Mouse (Mus musculus) CH12.LX (cell line): Measurements from ENCODE around the gene Evi5.

Source experiments
- CTCF ChIP-seq, 2 experiments: IDR thresholded peaks in 1 of 2; conservative IDR thresholded peaks in 1 of 2; 2 replicates each; pipeline ENCODE4 v1.5.1; 2011 to 2012; ENCODE audit warnings: low read depth in 2 of 2, low read length in 2 of 2, improper control_type of control experiment in 1 of 2, inconsistent platforms in 1 of 2, mild to moderate bottlenecking in 1 of 2, moderate library complexity in 1 of 2
- EP300 ChIP-seq: IDR thresholded peaks from 2 replicates; pipeline ENCODE4 v1.6.1; 2011; ENCODE audit warnings: low read length, improper control_type of control experiment
- IRF4 ChIP-seq: IDR thresholded peaks from 2 replicates; pipeline ENCODE4 v1.6.1; 2014; ENCODE audit warnings: low read depth, mild to moderate bottlenecking, inconsistent platforms, low read length, improper control_type of control experiment
- MAFK ChIP-seq: IDR thresholded peaks from 2 replicates; pipeline ENCODE4 v1.6.1; 2011; ENCODE audit warnings: low read length, improper control_type of control experiment; ENCODE audit not compliant: insufficient replicate concordance
- MAX ChIP-seq: IDR thresholded peaks from 2 replicates; pipeline ENCODE4 v1.6.1; 2011; ENCODE audit warnings: low read length, improper control_type of control experiment
- MEF2A ChIP-seq: IDR thresholded peaks from 2 replicates; pipeline ENCODE4 v1.6.1; 2014; ENCODE audit warnings: low read depth, mild to moderate bottlenecking, inconsistent platforms, low read length, improper control_type of control experiment, borderline replicate concordance
- MXI1 ChIP-seq: IDR thresholded peaks from 2 replicates; pipeline ENCODE4 v1.6.1; 2011; ENCODE audit warnings: mild to moderate bottlenecking, low read depth, low read length, improper control_type of control experiment
- MYC ChIP-seq: IDR thresholded peaks from 2 replicates; pipeline ENCODE4 v1.6.1; 2011; ENCODE audit warnings: low read depth, mild to moderate bottlenecking, improper control_type of control experiment, low read length
- POLR2A ChIP-seq: IDR thresholded peaks from 2 replicates; pipeline ENCODE4 v1.6.1; 2011; ENCODE audit warnings: low read depth, mild to moderate bottlenecking, improper control_type of control experiment, low read length
- RCOR1 ChIP-seq: conservative IDR thresholded peaks from 2 replicates; pipeline ENCODE4 v1.6.1; 2012; ENCODE audit warnings: low read depth, mild to moderate bottlenecking, inconsistent platforms, low read length, improper control_type of control experiment
- SIN3A ChIP-seq: IDR thresholded peaks from 2 replicates; pipeline ENCODE4 v1.6.1; 2012; ENCODE audit warnings: low read length, improper control_type of control experiment, inconsistent platforms
- USF2 ChIP-seq: conservative IDR thresholded peaks from 2 replicates; pipeline ENCODE4 v1.6.1; 2011; ENCODE audit warnings: low read depth, low read length, improper control_type of control experiment
- ZKSCAN1 ChIP-seq: IDR thresholded peaks from 2 replicates; pipeline ENCODE4 v1.6.1; 2012; ENCODE audit warnings: low read depth, inconsistent platforms, low read length, improper control_type of control experiment, borderline replicate concordance
- ZNF384 ChIP-seq: IDR thresholded peaks from 2 replicates; pipeline ENCODE4 v1.6.1; 2012; ENCODE audit warnings: low read depth, low read length, improper control_type of control experiment, inconsistent platforms

DNA sequence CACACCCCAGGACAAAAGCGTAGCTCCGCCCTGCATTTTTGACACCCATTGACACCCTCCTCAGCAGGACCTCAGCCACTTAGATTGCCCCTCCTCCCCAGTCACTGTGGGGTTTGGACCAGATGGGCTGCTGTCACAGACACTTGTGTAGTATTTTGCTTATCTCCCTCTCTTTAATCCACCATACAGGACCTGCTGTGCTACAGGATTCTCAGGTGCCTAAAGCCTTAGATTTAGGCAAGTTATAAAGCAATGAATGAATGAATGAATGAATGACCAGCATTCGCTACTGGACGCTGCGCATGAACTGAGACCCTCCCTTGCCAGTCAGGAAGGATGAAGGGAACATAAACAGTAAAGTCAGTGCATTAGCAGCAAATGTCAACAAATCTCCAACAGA, 154.4 kb downstream of the Evi5 start:
- TF ChIP-seq IRF4 (no peak), SIN3A (no peak), ZNF384 (no peak), CTCF (conservative IDR thresholded peaks at IDR 0.05 in 1 of 2, IDR thresholded peaks at IDR 0.05 in 1 of 2; ENCODE audit: low read depth in 2 of 2, low read length in 2 of 2) (no peak), POLR2A (no peak), USF2 (no peak), MAFK (no peak), EP300 (no peak), MYC (no peak), ZKSCAN1 (no peak), MAX (no peak), MEF2A (no peak), MXI1 (no peak), RCOR1 (no peak)
